Mouse (Mus musculus) embryo, embryonic 10.5 days (tissue): ENCODE measurements at regions not wholly inside any gene's neighbourhood (a gene's known extent, or its start where the extent isn't known, plus 50 kb on each side); places are given as distances from the start of the nearest gene placed in this dataset.
"Not testable (repeated sequence)": the region's sequence is repeated elsewhere in the genome, so short reads cannot be mapped to it uniquely, and the experiment has no call there.

ENCODE experiments used
- DNase-seq: peaks from one replicate; pipeline ENCODE4 v3.0.0-alpha.2; 2015; ENCODE audit warnings: low spot score

DNA sequence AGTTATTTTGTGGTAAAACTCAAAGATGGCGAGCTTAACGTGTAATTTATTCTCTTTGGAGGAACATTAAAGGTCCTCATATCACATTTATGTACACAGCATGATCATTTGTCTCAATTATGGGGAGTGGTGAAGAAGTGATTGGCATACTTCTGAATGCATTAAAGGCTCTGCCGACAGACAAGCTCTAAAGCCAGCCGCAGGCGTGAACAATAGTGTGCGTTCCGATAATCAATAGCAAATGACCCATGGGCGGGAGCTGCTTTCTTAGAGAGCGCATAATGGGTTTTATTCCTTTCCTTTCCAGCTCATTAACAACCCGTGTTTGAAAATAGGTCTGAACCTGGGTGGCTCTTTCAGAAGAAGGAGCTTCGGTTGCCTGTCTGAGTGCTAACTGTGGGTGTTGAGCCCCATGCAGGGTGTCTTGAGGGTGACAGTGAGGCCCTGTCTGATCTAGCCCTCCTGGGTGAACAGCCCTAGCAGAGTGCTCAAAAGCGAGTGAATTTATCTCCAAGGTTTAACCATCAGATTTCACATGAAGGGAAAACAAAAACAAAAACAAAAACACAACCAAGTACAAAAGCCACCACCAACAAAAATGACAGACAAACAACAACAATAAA is 210.5 kb downstream of the Zfp619 start:
- peak; percentile 58 for DNase-seq

DNA sequence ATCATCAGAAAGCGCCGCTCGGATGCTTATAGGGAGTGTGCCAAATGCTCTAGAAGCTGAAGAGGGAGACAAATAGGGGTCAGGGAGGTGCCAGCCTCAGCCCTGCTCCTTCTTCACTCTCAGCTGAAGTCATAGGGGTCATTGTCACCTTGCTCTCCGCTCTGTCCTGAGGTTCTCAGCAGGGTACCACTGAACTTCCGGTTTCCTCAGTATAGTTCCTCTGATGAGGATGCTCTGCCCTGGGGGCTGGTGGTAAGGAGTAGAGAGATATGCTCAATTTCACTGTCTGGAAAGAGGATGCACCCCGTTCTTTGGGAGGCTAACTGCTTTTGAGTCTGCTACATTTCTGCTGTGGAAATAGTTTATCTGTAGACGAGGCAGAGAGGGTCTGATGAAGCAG is 211.4 kb downstream of the Zfp619 start:
- DNase-seq: no peak

DNA sequence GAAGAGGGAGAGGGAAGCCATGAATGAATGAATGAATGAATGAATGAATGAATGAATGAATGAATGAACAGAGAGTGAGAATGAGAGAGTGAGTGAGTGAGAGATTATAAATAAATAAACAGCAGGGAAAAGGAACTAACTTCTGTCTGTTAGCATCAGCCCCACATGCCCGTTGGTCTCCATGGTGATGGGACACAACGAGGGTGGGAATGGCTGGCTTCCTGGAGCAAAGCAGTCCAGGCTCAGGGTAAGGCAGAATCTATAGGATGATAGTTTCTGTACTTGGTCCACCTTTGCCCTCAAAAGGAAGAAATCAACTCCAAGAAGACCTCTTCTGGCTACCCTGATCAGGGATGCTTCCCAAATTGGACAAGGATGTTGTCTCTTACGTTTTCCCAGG is 212.2 kb downstream of the Zfp619 start:
- peak; percentile 24 for DNase-seq

DNA sequence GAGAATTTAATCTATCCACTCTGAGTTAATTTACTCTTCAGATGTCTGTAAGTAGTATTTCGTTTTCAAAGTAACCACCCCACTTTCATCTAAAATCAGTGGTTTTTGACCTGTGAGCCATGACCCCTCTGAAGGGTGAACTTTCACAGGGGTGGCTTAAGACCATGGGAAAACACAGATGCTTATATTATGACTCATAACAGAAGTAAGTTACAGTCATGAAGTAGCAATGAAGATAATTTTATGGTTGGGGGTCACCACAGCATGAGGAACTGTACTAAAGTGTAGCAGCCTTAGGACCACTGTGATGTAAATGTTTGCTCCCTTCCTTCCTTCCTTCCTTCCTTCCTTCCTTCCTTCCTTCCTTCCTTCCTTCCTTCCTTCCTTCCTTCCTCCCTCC is 215.2 kb downstream of the Zfp619 start:
- no peak for DNase-seq

DNA sequence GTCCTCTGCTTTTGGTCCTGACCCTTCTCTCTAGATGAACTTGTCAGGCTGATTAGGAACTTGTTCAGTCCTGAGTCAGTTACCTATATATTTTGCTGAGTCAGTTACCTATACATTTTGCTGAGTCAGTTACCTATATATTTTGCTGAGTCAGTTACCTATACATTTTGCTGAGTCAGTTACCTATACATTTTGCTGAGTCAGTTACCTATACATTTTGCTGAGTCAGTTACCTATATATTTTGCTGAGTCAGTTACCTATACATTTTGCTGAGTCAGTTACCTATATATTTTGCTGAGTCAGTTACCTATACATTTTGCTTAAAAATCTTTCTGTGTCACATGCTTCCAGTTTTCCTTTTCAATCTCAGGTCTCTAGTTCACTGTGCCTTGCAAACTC is 230.8 kb downstream of the Zfp619 start:
- DNase-seq: not testable (repeated sequence)

DNA sequence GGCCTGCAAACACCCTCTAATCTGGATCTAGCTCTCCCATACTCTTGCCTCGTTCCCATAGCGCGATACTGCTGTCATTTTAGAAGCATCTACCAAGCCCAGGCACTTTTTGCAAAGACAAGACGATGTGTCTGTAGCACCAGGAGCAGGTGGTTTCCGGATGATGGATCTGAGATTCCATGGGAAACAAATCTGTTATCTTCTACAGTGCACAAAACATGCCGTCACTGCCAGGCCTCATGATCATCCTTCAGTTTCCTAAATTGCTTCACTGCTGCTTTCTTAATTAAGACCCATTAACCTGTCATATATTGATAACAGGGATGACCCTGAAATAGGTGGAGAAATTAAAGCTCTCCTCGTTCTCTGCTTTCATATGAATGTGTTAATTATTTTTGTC is 232.9 kb downstream of the Zfp619 start:
- DNase-seq: no peak

DNA sequence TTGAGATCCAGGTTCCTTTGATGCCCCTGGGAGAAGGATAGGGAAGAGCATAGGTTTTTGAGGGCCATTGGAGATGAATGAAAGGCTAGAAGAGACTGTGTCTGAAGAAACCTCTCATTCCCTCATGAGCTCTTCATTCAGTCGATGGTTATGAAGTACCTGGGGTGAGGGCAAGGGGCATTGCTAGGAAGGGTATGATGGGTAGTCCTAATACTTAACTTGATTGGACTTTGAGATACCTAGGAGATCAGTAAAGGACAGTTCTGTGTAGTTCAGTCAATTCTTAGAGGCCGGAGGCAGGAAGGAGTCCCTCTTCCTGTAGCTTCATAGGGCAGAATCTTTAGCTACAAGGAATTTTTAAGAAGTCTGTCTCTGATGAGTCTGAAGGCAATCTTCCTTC is 246.8 kb downstream of the Zfp619 start:
- no peak for DNase-seq

DNA sequence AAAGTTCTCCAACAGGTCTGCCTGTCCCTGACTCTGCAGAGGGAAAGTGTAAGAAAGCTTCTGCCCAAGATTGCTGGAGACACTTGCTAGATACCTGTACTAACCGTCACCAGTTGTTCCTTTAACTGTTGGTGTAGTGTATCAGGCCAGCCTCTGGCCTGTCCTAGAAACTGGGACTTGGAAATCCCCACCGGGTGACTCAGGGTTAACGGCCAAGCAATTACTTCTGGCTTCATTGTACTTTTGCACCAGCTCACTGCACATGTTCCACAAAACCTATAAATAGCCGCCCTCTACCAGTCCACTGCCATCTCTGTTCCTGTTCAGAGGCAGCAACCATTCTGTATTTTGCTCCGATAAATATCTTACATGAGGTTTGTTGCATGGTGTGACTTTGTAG is 247.5 kb downstream of the Zfp619 start:
- no peak for DNase-seq

DNA sequence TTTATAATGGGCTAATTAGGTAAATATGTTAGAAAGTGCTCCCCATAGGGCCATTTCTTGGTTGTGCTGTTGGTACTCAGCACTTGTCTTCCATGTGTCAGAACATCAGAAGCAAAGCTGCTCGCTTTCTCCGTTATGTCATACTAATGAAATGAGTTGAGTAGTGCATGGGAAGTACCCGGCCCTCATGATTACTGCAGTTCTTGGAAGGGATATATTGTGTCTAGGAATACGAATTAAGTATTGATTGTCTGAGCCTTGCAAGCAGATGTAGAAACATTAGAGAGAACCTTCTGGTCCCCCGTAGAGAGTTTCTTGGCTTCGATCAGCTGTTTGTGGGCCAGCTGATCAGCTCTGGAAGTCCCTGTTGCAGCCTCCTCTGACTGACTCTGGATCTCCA is 255.7 kb downstream of the Zfp619 start:
- DNase-seq: no peak

DNA sequence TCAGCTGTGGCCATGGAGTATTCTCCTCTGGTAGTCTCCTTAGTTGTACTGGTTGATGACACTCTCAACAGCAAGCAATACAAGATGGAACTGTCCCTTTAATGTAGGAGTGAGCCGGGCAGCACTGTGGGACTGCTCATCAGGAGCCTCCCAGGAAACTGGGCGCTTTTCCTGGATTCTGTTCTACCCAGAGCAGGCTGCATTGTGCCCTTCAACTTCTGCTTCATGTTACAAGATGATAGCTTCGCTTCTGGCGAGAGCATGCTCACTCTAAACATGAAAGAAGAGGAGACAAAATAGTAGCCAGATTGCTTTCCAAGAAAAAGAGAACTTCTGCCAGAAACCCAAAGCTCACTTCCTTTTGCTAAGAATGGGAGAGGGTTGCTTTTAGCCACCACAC is 271.8 kb downstream of the Zfp619 start:
- no peak for DNase-seq

DNA sequence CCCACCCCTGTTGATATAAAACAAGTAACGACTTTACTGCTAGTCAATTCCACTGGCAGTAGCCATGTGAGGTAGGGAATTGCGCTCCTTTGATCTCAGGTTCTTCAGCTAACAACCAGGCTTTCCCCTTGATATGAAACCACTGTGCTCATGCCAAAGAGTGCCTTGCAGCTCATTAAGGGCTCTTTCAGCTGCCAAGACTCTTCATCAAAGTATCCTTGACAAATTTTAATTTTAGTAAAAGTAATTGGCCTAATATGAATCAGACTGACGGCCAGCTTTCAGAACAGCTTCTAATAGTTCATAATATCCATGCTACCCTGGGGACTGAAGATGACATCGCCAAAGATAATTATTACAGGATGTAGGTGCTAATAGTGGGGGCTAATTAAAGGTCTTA is 272.3 kb downstream of the Zfp619 start:
- DNase-seq: no peak

DNA sequence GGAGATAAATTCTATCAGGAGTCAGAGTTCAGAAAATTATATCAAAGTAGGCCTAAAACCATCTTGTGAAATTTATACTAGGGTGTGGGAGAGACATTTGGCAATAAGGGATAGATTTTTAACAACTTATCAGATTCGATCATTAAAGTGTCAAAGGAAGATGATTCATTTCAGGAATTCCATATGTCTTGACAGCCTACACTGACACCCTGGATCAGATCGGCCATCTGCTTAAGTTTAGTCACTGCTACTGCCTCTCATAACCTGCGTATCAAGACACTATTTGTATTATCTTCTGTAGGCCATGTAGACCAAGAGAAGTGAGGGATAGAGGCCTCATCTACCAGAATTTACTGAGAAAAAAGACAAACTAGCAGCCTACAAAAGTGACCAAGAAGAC is 277.2 kb downstream of the Zfp619 start:
- no peak for DNase-seq

DNA sequence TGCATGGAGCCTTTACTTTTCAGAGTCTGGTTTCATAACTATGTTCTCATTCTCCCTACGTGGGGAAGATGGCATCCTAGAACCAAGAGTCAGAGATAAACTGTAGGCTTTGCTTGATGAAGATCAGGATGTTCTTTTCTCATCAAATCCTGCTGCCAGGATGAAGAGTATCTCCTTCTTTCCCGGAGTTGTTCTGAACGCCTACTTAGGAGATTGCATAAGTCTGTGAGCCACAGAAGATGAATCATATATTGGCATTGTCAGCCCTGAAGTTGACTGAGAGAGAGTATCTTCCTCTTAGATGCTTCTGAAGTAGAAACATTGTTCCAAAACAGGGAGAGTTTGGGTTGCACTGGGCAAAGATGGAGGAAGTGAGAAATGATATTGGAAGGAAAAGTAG is 286.7 kb downstream of the Zfp619 start:
- DNase-seq: no peak

DNA sequence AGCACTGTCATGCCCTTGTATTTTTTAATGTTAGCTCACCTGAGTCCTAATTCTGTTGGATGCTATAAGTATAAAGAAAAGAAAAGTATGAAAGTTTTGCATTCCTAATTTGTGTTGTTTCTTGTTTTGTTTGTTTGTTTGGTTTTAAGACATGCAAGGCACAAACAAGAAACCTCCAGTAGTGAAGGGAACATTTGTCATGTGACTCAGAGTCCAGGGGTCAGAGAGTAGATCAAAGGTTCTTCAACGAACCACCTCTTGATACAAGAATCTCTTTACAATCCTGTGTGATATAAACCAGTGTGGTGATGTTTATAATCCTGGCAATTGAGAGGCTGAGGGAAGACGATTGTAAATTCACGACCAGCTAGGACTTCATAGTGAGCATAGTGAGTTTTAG is 300.5 kb downstream of the Zfp619 start:
- no peak for DNase-seq

DNA sequence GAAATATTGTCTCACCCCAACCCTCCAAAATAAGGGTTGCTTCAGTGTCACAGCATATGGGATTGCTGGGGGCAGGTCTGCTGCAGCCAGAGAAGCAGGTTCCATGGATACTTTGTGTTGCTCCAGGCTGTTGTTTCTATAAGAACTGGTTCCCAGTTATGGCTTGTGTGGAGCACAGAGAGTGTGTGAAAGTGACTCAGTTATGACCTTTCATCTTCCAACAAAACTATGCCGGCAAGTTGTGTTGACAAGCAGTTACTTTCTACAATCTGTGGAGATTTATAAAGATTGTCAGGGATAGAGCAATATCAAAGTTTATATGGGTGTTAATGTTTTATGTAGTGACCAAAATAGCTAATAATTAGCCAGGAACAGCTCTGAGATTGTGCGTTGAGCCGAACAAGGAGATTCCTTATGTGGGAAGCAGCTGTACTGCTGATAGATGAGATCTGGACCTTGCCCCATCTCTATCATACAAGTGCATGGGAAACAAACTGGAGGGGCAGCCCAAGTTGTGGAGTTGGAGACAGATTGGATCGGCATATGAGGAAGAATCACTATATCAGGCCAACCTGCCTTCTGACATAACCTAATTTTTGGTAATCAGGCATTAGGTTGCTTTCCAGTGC is 305.1 kb downstream of the Zfp619 start:
- no peak for DNase-seq

DNA sequence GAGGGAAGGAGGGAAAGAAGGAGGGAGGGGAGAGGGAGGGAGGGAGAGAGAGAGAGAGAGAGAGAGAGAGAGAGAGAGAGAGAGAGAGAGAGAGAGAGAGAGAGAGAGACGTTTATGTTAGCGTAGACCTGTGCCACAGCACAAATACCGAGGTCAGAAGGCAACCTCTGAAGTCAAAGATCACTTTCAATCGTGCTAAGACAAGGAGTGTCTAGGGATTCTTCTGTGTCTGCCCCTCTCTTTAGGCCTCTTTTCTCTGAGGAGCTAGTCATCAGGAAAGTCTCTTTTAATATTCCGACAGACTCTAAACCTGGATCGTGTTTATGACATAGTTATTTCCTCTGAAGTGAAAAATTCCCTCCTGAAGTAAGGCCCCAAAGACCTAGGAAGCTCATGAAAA is 310.8 kb downstream of the Zfp619 start:
- no peak for DNase-seq

DNA sequence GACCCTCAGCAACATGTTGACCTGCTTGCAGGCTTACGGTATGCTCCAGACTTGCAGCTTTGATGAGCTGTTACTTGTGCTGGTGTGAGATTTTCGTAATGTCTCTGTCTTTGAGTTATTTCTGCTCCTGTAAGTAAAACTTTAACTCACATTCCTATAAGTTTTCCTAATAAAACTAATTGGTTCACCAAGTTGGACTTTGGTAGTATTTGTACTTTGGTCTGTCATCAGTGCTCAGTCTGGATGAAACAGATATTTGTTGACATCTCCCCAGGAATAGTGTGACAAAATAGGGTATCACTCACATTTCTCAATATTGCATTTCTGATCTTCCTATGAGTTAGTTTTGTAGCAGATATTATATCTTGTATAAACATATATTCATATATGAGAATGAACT is 313.3 kb downstream of the Zfp619 start:
- DNase-seq: no peak

DNA sequence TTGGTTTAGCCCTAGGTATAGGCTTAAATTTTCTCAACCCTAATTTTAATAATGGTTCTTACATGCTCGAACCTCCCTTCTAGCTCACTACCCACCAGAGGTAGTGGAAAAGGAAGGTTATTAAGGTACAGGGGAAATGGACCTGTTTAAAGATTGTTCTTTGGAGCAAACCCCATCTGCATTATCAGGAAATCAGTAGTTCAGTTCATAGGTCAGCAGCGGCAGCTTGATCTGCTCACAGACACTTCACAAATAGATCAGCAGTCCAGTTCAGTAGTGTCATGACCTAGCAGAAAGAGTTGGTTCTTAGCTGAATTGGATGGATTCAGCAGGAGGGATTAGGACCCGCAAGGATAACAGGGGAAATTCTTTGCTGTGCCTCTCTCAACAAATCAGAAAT is 324.4 kb downstream of the Zfp619 start:
- no peak for DNase-seq

DNA sequence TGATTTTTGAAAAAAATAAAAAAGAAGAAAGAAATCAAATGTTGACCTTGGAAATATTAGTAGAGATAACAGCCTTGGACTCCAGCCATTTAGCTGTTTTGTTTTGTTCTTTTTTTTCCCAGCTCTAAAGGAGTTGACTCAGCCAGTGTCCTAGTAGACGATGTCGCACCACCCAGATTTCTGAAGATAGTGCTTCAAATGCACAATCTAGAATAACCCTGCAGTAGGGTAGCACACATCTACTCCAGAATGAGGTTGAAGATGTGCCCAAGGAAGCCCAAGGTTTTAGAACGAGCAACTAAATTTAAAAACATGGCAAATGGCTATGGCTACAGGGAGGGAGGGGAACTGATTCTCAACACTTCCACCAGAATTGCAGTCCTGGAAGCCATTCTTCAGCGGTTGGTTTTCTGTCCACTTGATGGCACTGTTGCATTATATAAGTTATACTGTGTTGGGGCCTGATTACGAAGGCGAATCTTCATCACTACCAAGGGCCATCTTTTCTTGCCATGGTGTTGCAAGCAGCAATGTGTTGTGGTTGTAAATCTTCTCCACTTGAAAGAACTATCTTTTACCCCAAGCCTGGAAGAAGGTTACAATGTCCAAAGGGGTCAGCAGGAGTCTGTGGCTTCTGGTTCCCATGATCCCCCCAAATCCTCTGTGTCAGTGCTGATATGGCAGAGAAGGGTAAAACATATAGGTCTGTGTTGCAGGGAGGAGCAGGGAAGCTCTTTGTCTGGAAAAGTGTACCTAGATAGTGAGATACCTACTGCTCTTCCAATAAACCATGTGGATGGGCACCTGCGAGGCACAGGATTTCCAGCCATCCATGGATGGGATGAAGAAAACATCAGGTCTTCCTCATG is 330.6 kb downstream of the Zfp619 start:
- peak; percentile 79 for DNase-seq

DNA sequence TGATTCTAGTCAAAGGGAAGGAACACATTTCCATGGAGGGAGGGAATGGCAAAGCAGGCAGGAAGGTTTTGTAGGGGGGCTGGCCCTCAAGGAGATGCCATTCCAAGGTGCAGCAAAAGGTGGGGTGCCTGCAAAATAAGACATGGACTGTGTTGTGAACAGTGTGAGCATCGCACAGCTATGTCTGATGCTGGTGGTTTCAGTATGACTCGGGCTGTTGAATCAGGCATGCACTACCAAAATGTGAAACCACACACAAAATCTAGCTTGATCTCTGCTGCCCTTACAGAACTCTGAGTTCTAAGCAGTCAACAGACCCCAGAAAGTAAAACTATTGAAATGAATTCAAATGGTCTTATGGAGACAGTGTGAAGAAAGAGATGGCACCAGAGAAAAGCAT is 339.7 kb downstream of the Zfp619 start:
- DNase-seq: no peak

DNA sequence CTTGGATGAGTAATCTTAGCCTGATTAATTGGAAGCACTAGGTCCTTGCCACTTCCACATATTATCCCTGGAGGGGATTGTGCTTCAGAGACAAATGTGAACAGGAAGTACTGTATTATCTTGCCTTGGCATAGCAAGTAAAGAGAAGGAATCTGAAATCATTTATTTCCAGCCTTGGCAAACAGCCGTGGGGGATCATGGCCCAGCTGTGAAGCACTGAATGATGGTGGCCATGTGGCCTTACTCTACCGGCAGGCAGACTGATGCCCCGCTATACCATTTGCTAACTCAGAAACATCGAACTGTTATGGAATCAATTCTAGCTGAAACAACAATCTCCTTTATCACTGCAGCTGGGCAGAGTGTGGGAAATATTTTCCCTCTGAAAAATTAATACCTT is 345.3 kb downstream of the Zfp619 start:
- DNase-seq: no peak

DNA sequence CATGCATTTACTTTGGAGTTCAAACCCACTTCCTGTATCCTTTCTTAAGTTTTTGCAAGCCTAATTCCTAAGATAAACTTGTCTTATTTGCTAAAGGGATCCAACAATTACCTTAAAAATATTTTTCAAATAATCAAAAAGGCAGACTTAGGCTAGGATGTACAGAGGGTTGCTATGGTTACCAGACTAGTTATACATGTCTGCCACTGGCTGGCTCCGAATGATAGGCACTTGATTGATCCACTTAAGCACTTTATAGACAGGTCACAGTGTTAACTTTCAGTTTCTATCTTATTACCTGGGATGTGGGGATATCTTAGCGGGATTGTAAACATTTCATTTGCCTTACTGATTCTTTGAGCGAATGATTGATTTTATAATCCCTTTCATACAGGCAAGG is 346.6 kb downstream of the Zfp619 start:
- no peak for DNase-seq

DNA sequence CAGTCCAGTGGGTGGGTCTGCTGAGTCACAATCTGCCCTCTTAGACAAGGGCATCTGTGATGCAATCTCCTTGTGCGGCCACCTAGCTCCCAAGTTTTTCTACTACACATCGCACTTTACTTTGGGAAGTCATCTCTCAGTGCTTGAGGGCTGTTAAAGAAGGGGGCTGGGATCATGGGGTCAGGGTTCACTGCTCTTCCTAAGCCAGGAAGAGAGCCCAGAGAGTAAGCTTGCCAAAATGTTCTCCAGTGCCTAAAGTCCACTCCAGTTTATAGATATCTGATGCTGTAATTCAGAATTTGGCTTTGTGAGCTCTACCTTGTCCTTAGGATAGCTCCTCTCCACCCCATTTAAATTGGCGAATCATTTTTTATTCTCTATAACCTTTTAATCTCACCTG is 347.2 kb downstream of the Zfp619 start:
- no peak for DNase-seq
